Mouse (Mus musculus) spleen, postnatal 4 days (tissue): ENCODE data around the gene Zfp839.
A peak's percentile ranks its signal among the peaks of the same experiment; 100 is the strongest.
"Not testable (repeated sequence)": the region's sequence is repeated elsewhere in the genome, so short reads cannot be mapped to it uniquely, and the experiment has no call there.

Experiments
- DNase-seq, 2 experiments: peaks; one replicate each; pipeline ENCODE4 v3.0.0; 2022; ENCODE audit warnings: low spot score in 2 of 2

The Zfp839 gene

GRCm38 (mm10) chr12:110840348-110841198, 9.5 kb upstream of the Zfp839 start, which contains the start of gene Mok:
TSS of gene Mok (minus strand) at chr12:110840939.
- DNase-seq = peak; percentile 92 to 98

- no peak for DNase-seq
Observed at GRCm38 (mm10) chr12:110841731-110842493, 8.1 kb upstream of the Zfp839 start.

- peak; percentile 86 to 96 for DNase-seq
Observed at GRCm38 (mm10) chr12:110843194-110844048, 6.6 kb upstream of the Zfp839 start.

GRCm38 (mm10) chr12:110844227-110845130, 5.6 kb upstream of the Zfp839 start:
- DNase-seq = peak; percentile 32 to 71

- peak; percentile 89 to 92 for DNase-seq
Observed at GRCm38 (mm10) chr12:110845131-110845880, 4.7 kb upstream of the Zfp839 start.

GRCm38 (mm10) chr12:110846191-110846765, 3.8 kb upstream of the Zfp839 start:
- no peak for DNase-seq

- no peak for DNase-seq
Observed at GRCm38 (mm10) chr12:110850929-110851256, 840 bp downstream of the Zfp839 start.

GRCm38 (mm10) chr12:110851414-110851813, 1.4 kb downstream of the Zfp839 start:
- DNase-seq = no peak

GRCm38 (mm10) chr12:110851923-110852322, 1.9 kb downstream of the Zfp839 start:
- DNase-seq = no peak

GRCm38 (mm10) chr12:110854786-110855737, 5.0 kb downstream of the Zfp839 start:
- no peak for DNase-seq

- no peak for DNase-seq
Observed at GRCm38 (mm10) chr12:110857196-110857595, 7.1 kb downstream of the Zfp839 start.

GRCm38 (mm10) chr12:110858681-110859080, 8.6 kb downstream of the Zfp839 start:
- DNase-seq = not testable (repeated sequence)

- DNase-seq = no peak
Observed at GRCm38 (mm10) chr12:110860293-110860692, 10.2 kb downstream of the Zfp839 start.

GRCm38 (mm10) chr12:110861256-110861655, 11.2 kb downstream of the Zfp839 start:
- no peak for DNase-seq

- DNase-seq = no peak
Observed at GRCm38 (mm10) chr12:110864008-110864407, 14.0 kb downstream of the Zfp839 start.

GRCm38 (mm10) chr12:110865571-110865970, 15.5 kb downstream of the Zfp839 start:
- DNase-seq = no peak

GRCm38 (mm10) chr12:110865989-110866388, 15.9 kb downstream of the Zfp839 start:
- DNase-seq = no peak

GRCm38 (mm10) chr12:110870107-110870506, 20.1 kb downstream of the Zfp839 start:
- DNase-seq = no peak

- DNase-seq = no peak
Observed at GRCm38 (mm10) chr12:110871247-110871646, 21.2 kb downstream of the Zfp839 start.
